Mouse (Mus musculus) B cell, adult 2 months (primary cell): ENCODE measurements around the gene Rasl12.
A peak's percentile ranks its signal among the peaks of the same experiment; 100 is the strongest.

Experiments
- DNase-seq, 2 experiments: peaks; one replicate each; pipeline ENCODE4 v3.0.0; 2022

Rasl12 gene

GRCm38 (mm10) chr9:65398279-65398678 is at the start of gene Rasl12:
Rasl12 (plus strand) TSS chr9:65398506.
- peak; percentile 53 to 55 for DNase-seq

GRCm38 (mm10) chr9:65353251-65353650 is 45.1 kb upstream of the Rasl12 start:
- no peak for DNase-seq

- no peak for DNase-seq
Measured at GRCm38 (mm10) chr9:65356561-65356960, 41.7 kb upstream of the Rasl12 start.

GRCm38 (mm10) chr9:65356971-65357370 is 41.3 kb upstream of the Rasl12 start:
- DNase-seq, result no peak

GRCm38 (mm10) chr9:65358956-65359480 is 39.3 kb upstream of the Rasl12 start:
- DNase-seq, result no peak

GRCm38 (mm10) chr9:65360641-65361448 is 37.5 kb upstream of the Rasl12 start, which contains the start of gene Ubap1l:
Ubap1l (plus strand) TSS chr9:65361041.
- DNase-seq, result no peak

- DNase-seq, result no peak
Measured at GRCm38 (mm10) chr9:65363684-65364083, 34.6 kb upstream of the Rasl12 start.

GRCm38 (mm10) chr9:65365721-65366120 is 32.6 kb upstream of the Rasl12 start:
- DNase-seq, result no peak

- DNase-seq, result no peak
Measured at GRCm38 (mm10) chr9:65371756-65372155, 26.6 kb upstream of the Rasl12 start.

GRCm38 (mm10) chr9:65372449-65372848 is 25.9 kb upstream of the Rasl12 start:
- no peak for DNase-seq

GRCm38 (mm10) chr9:65374468-65375162 is 23.7 kb upstream of the Rasl12 start:
- DNase-seq, result no peak

- DNase-seq, result no peak
Measured at GRCm38 (mm10) chr9:65375163-65375934, 23.0 kb upstream of the Rasl12 start.

GRCm38 (mm10) chr9:65381017-65381590 is 17.2 kb upstream of the Rasl12 start:
- DNase-seq, result no peak

- no peak for DNase-seq
Measured at GRCm38 (mm10) chr9:65382031-65382750, 16.1 kb upstream of the Rasl12 start.

GRCm38 (mm10) chr9:65382751-65383097 is 15.6 kb upstream of the Rasl12 start:
- no peak for DNase-seq

GRCm38 (mm10) chr9:65384276-65384675 is 14.0 kb upstream of the Rasl12 start:
- no peak for DNase-seq

GRCm38 (mm10) chr9:65386373-65387140 is 11.7 kb upstream of the Rasl12 start:
- DNase-seq, result no peak

GRCm38 (mm10) chr9:65390752-65391612 is 7.3 kb upstream of the Rasl12 start:
- DNase-seq, result no peak

- no peak for DNase-seq
Measured at GRCm38 (mm10) chr9:65391613-65391964, 6.7 kb upstream of the Rasl12 start, which contains the start of gene Kbtbd13. Kbtbd13 (minus strand) TSS chr9:65391652.

GRCm38 (mm10) chr9:65392638-65393364 is 5.5 kb upstream of the Rasl12 start:
- peak; percentile 65 to 68 for DNase-seq
